Mouse (Mus musculus) hindbrain, embryonic 12.5 days (tissue): ENCODE results near the gene Rhou. TPM values are rescaled to one million over a fixed set of nuclear protein-coding genes. Genes with fewer than 3 reads are reported as not detected.

Experiments used
- ATAC-seq: fragments of 200-750 bp; cut with Nextera tagmentation; 2 replicates; pipeline ENCODE4 v1.8.0; 2017; ENCODE audit warnings: moderate TSS enrichment; ENCODE audit not compliant: low FRiP score
- H3K27ac ChIP-seq: fragments of 300-500 bp; sonication (generic); 2 replicates; pipeline ENCODE4 v1.5.1; 2016; ENCODE audit warnings: mild to moderate bottlenecking
- H3K27me3 ChIP-seq: fragments of 300-500 bp; sonication (generic); 2 replicates; pipeline ENCODE4 v1.6.1; 2016; ENCODE audit warnings: mild to moderate bottlenecking
- H3K36me3 ChIP-seq: fragments of 300-500 bp; sonication (generic); 2 replicates; pipeline ENCODE4 v1.6.1; 2016; ENCODE audit warnings: mild to moderate bottlenecking
- H3K4me1 ChIP-seq: fragments of 300-500 bp; sonication (generic); 2 replicates; pipeline ENCODE4 v1.6.1; 2016
- H3K4me2 ChIP-seq: fragments of 300-500 bp; sonication (generic); replicated peaks from 2 replicates; pipeline ENCODE4 v1.6.1; 2016; ENCODE audit warnings: mild to moderate bottlenecking
- H3K4me3 ChIP-seq: fragments of 300-500 bp; sonication (generic); 2 replicates; pipeline ENCODE4 v1.5.1; 2016; ENCODE audit warnings: mild to moderate bottlenecking
- H3K9ac ChIP-seq: fragments of 300-500 bp; sonication (generic); 2 replicates; pipeline ENCODE4 v1.6.1; 2016; ENCODE audit warnings: mild to moderate bottlenecking, moderate library complexity
- H3K9me3 ChIP-seq: fragments of 300-500 bp; sonication (generic); replicated peaks from 2 replicates; pipeline ENCODE4 v1.6.1; 2016; ENCODE audit warnings: mild to moderate bottlenecking
- WGBS: fragments of 180-500 bp; shearing (Covaris S2); methylation state at CpG from one replicate; pipeline ENCODE4 v1.1.7; 2016; 5-methylcytosine and 5-hydroxymethylcytosine counted together
- polyA plus RNA-seq: library from polyadenylated mRNA; unstranded; fragments of >200 nt; fragmentation: Nextera tagmentation; extraction: Ambion mirVana; gene quantifications from 2 replicates; pipeline ENCODE4 v1.2.1, GENCODE M21; 2016

Gene Rhou
- polyA plus RNA-seq, 1 experiment from 2014 or later: 11.6 TPM

DNA sequence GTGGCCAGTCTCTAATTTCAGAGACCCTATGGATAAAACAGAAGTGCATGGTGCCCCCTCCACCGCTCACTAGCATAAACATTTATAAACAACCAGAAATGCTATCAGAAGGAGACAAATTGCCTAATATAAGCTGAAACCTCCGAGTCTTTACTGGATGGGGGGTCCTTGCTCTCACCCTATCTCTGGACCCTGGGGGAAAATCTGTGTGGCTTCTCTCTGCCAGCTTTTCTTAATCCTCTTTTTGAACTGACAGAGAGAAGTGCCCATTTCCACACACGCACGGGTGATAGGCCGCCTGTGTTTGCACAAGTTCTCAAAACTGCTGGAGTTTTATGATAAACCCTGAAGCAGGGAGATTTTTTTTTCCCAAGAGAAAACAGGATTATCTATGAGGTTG lies 1.0 kb downstream of the Rhou start:
- H3K9ac ChIP-seq: peak overlapping the region; percentile 92
- H3K4me2 ChIP-seq: peak overlapping the region; percentile 66
- H3K9me3 ChIP-seq: 0 out of 2 replicates have a peak, but pooled peaks cover 3% of the 10 kb centered on the region
- H3K36me3 ChIP-seq: peaks cover 35% of the 10 kb centered on the region
- ATAC-seq: no peak
- peaks cover 14% of the 10 kb centered on the region for H3K4me1 ChIP-seq
- peak overlapping the region; percentile 77 for H3K4me3 ChIP-seq
- H3K27ac ChIP-seq: 0 out of 2 replicates have a peak overlapping the region, but pooled peaks have one; percentile 12
- whole genome bisulfite sequencing: 9% methylated on average over 5 of the region's 5 CpGs
- H3K27me3 ChIP-seq: no peaks in the 10 kb centered on the region

- H3K9ac ChIP-seq: peak overlapping the region; percentile 92; the same call in 1 of the 2 replicates
- no peak for ATAC-seq
- peak overlapping the region; percentile 9; the same call in 1 of the 2 replicates for H3K27ac ChIP-seq
- H3K36me3 ChIP-seq: peaks cover 39% of the 10 kb centered on the region
- 0 out of 2 replicates have a peak, but pooled peaks cover 3% of the 10 kb centered on the region for H3K9me3 ChIP-seq
- peak overlapping the region; percentile 77 for H3K4me3 ChIP-seq
- H3K4me1 ChIP-seq: peaks cover 14% of the 10 kb centered on the region
- WGBS: 3% methylated on average over 8 of the region's 8 CpGs
- no peaks in the 10 kb centered on the region for H3K27me3 ChIP-seq
- H3K4me2 ChIP-seq: peak overlapping the region; percentile 66
Measured at GRCm38 (mm10) chr8:123655351-123655779, 1.6 kb downstream of the Rhou start.

DNA sequence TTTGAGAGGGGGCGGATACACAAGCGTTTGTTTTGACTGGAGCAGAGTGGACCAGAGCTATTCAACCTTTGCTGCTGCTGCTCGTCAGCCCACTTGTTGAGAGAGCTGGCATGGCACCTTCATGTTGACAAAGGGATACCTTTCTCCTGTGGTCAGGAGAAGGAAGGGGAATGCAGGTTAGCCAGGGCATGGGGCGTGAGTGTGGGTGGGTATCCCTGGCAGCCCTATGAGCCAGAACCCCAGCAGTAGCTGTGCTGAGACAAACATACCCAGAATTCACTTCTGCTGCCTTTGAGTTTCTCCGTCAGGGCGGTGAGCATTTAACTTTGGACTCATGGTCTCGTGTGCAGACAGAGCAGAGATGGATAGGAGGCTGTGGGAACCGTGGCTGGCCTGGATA lies 4.1 kb downstream of the Rhou start:
- 0 out of 2 replicates have a peak, but pooled peaks cover 3% of the 10 kb centered on the region for H3K9me3 ChIP-seq
- H3K4me1 ChIP-seq: peaks cover 14% of the 10 kb centered on the region
- H3K9ac ChIP-seq: no peak overlapping the region
- H3K4me2 ChIP-seq: no peak overlapping the region
- no peaks in the 10 kb centered on the region for H3K27me3 ChIP-seq
- H3K27ac ChIP-seq: no peak overlapping the region
- H3K4me3 ChIP-seq: no peak overlapping the region
- H3K36me3 ChIP-seq: peaks cover 62% of the 10 kb centered on the region
- 91% methylated on average over 8 of the region's 8 CpGs for WGBS
- no peak for ATAC-seq

- 0 out of 2 replicates have a peak, but pooled peaks cover 3% of the 10 kb centered on the region for H3K9me3 ChIP-seq
- ATAC-seq: no peak
- H3K4me2 ChIP-seq: no peak overlapping the region
- WGBS: 82% methylated on average over 10 of the region's 10 CpGs
- no peaks in the 10 kb centered on the region for H3K27me3 ChIP-seq
- H3K36me3 ChIP-seq: peaks cover 78% of the 10 kb centered on the region
- no peak overlapping the region for H3K9ac ChIP-seq
- no peak overlapping the region for H3K4me3 ChIP-seq
- H3K4me1 ChIP-seq: peaks cover 13% of the 10 kb centered on the region
- H3K27ac ChIP-seq: no peak overlapping the region
Measured at GRCm38 (mm10) chr8:123659469-123660057, 5.8 kb downstream of the Rhou start.

DNA sequence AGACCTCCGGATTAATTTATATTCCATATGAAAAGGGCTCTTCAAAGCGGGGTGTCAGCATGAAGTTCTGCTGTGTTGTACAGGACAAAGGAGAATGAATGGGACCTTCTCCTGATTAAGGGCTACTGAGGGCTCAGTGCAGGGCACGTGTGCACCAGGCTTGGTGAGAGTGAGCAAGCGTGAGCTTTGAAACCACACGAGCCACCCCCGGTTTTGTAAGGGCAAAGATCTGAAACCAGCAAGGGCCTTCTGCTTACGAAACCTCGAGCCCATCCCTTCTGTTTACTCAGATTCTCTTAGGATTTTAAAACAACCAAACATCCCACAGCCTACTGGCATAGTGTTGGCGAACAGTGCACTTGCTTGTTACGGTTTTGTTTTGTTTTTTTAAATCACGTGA lies 7.8 kb downstream of the Rhou start:
- H3K4me3 ChIP-seq: no peak overlapping the region
- no peak overlapping the region for H3K4me2 ChIP-seq
- ATAC-seq: no peak
- H3K36me3 ChIP-seq: peaks cover 75% of the 10 kb centered on the region
- no peak overlapping the region for H3K27ac ChIP-seq
- 88% methylated on average over 11 of the region's 11 CpGs for WGBS
- no peaks in the 10 kb centered on the region for H3K27me3 ChIP-seq
- H3K9me3 ChIP-seq: 0 out of 2 replicates have a peak, but pooled peaks cover 3% of the 10 kb centered on the region
- no peaks in the 10 kb centered on the region; the same call in 1 of the 2 replicates for H3K4me1 ChIP-seq
- H3K9ac ChIP-seq: no peak overlapping the region

DNA sequence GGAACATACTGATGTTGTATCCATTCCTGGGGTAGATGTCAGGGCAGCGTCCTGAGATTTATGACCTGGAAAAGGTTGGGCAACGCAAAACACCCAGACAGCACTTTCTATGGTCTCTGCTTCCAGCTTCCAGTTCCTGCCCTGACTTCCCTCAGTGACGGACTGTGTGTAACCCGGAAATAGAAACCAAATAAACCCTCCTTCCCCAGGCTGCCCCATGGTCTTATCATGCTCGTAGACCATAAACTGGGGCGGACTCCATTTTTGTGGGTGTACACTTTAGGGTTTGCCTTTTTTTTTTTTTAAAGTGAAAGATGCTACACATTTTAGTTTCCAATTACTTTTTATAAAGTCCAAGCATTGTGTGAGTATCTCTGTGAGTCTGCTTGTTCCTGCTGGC lies 11.9 kb downstream of the Rhou start:
- no peak overlapping the region for H3K27ac ChIP-seq
- 92% methylated on average over 6 of the region's 6 CpGs for WGBS
- no peaks in the 10 kb centered on the region for H3K27me3 ChIP-seq
- H3K4me2 ChIP-seq: no peak overlapping the region
- no peak overlapping the region for H3K9ac ChIP-seq
- ATAC-seq: no peak
- no peaks in the 10 kb centered on the region for H3K9me3 ChIP-seq
- peaks cover 4% of the 10 kb centered on the region for H3K4me1 ChIP-seq
- no peak overlapping the region for H3K4me3 ChIP-seq
- H3K36me3 ChIP-seq: peaks cover 38% of the 10 kb centered on the region

DNA sequence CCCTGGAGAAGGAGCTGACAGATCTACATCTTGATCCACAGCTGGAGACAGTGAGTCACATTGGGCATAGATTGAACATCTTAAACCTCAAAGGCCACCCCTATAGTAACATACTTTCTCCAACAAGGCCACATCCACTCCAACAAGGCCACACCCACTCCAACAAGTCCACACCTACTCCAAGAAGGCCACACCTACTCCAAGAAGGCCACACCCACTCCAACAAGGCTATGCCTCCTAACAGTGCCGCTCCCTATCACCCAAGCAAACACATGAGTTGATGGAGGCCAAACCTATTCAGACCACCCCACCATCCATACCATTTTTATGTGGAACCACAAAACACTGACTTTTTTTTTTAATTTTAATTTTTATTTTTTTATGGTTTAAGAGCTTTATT lies 13.1 kb downstream of the Rhou start:
- no peak overlapping the region for H3K27ac ChIP-seq
- no peaks in the 10 kb centered on the region for H3K27me3 ChIP-seq
- no peak overlapping the region for H3K4me2 ChIP-seq
- peaks cover 26% of the 10 kb centered on the region for H3K36me3 ChIP-seq
- no peak overlapping the region for H3K4me3 ChIP-seq
- peaks cover 14% of the 10 kb centered on the region for H3K4me1 ChIP-seq
- WGBS: 93% methylated on average over 1 of the region's 1 CpGs
- no peak overlapping the region for H3K9ac ChIP-seq
- no peak for ATAC-seq
- no peaks in the 10 kb centered on the region for H3K9me3 ChIP-seq

GRCm38 (mm10) chr8:123668681-123669080 lies 15.0 kb downstream of the Rhou start:
- Histone ChIP-seq H3K9me3 (no peaks in the 10 kb centered on the region), H3K27me3 (no peaks in the 10 kb centered on the region), H3K4me1 (peaks cover 14% of the 10 kb centered on the region), H3K27ac (no peak overlapping the region), H3K36me3 (peaks cover 10% of the 10 kb centered on the region; the same call in 1 of the 2 replicates), H3K4me2 (no peak overlapping the region), H3K4me3 (no peak overlapping the region), H3K9ac (no peak overlapping the region)
- 26% methylated on average over 4 of the region's 4 CpGs for WGBS
- ATAC-seq: no peak

DNA sequence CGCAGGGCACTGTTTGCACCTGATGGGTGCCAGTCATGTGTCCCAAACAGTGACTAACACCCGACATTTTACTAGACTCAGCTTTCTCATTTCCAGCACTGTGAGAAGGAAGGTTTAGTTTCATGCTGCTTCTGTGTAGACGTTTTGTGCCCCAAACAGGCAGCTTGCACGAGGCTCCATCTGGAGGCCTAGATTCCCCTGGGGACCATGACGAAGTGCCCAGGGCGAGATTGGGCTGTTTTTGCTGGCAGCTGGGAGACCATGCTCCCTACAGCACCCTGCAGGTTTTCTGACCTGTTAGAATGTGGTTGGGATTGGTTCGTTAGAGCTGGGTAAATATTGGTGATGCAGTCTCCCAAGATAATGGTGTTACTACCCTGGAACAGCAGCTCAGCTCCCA lies 17.0 kb downstream of the Rhou start:
- no peak overlapping the region for H3K4me3 ChIP-seq
- WGBS: 60% methylated on average over 7 of the region's 7 CpGs
- no peak overlapping the region for H3K27ac ChIP-seq
- no peaks in the 10 kb centered on the region for H3K36me3 ChIP-seq
- H3K4me2 ChIP-seq: no peak overlapping the region
- no peak for ATAC-seq
- H3K9me3 ChIP-seq: no peaks in the 10 kb centered on the region
- no peaks in the 10 kb centered on the region for H3K27me3 ChIP-seq
- peaks cover 21% of the 10 kb centered on the region for H3K4me1 ChIP-seq
- no peak overlapping the region for H3K9ac ChIP-seq

DNA sequence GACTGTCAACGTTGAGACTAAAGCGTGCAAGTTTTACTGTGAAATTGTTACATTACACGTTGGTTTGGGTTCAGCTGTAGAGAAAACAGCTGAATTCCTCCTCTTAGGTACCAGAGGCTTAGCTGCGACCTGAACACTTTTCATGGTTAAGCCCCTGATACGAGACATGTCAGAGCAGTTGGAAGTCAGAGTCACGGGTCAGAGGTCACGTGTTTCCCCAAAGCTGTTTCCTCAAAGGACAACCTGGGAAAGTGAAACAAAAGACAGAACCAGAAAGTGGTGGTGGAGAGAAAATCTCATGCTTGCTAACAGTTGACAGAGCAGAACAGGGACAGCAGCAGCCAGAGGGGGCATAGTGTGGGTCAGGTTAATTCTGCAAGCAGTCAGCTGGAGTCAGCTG lies 17.7 kb downstream of the Rhou start:
- no peak overlapping the region for H3K9ac ChIP-seq
- WGBS: 62% methylated on average over 7 of the region's 7 CpGs
- H3K27me3 ChIP-seq: no peaks in the 10 kb centered on the region
- no peak overlapping the region for H3K27ac ChIP-seq
- no peaks in the 10 kb centered on the region for H3K36me3 ChIP-seq
- H3K9me3 ChIP-seq: no peaks in the 10 kb centered on the region
- H3K4me3 ChIP-seq: no peak overlapping the region
- ATAC-seq: no peak
- peaks cover 21% of the 10 kb centered on the region for H3K4me1 ChIP-seq
- no peak overlapping the region for H3K4me2 ChIP-seq

GRCm38 (mm10) chr8:123672648-123673047 lies 18.9 kb downstream of the Rhou start:
- no peak for ATAC-seq

GRCm38 (mm10) chr8:123675611-123676010 lies 21.9 kb downstream of the Rhou start:
- Histone ChIP-seq H3K4me2 (no peak overlapping the region), H3K36me3 (no peaks in the 10 kb centered on the region), H3K27ac (peak overlapping the region; percentile 48), H3K4me1 (peaks cover 17% of the 10 kb centered on the region), H3K27me3 (no peaks in the 10 kb centered on the region), H3K9ac (no peak overlapping the region), H3K4me3 (no peak overlapping the region), H3K9me3 (no peaks in the 10 kb centered on the region)
- WGBS: 44% methylated on average over 5 of the region's 5 CpGs
- ATAC-seq: no peak

More at GRCm38 (mm10) chr8:123672648-123673047, 18.9 kb downstream of the Rhou start:
- Histone ChIP-seq H3K27me3 (no peaks in the 10 kb centered on the region), H3K4me3 (no peak overlapping the region), H3K36me3 (no peaks in the 10 kb centered on the region), H3K27ac (no peak overlapping the region), H3K4me2 (no peak overlapping the region), H3K9ac (no peak overlapping the region), H3K4me1 (peaks cover 21% of the 10 kb centered on the region), H3K9me3 (no peaks in the 10 kb centered on the region)
- WGBS: 75% methylated on average over 6 of the region's 6 CpGs

DNA sequence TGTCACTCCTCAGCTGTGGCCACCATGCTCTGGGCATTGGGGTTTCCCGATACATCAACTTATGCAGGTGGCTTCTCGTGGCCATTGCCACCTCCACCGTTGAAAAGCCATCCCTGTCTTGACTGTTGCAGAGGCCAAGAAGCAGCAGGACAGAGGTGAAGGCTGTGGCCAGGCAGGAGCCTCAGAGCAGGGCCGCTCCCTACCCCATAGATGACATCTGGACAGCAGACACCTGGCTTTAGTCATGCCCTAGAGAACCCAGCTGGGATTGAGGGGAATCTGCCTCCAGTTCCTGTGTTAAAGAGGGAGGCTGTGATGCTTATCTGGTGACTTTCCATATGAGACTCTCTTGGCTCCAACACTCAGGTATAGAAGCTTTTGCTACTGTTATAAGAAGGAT lies 24.7 kb downstream of the Rhou start:
- Histone ChIP-seq H3K4me1 (peaks cover 13% of the 10 kb centered on the region; the same call in 1 of the 2 replicates), H3K27ac (no peak overlapping the region), H3K4me2 (no peak overlapping the region), H3K9ac (no peak overlapping the region), H3K27me3 (no peaks in the 10 kb centered on the region; the same call in 1 of the 2 replicates), H3K36me3 (no peaks in the 10 kb centered on the region), H3K9me3 (no peaks in the 10 kb centered on the region), H3K4me3 (no peak overlapping the region)
- WGBS: 82% methylated on average over 4 of the region's 4 CpGs
- ATAC-seq: no peak
